Mouse (Mus musculus): ENCODE measurements around the gene Mx1. TPM values are rescaled to one million over a fixed set of nuclear protein-coding genes. Genes with fewer than 3 reads are reported as not detected.

Mx1 gene
- total and polyA plus RNA-seq, 3 experiments, result 0.72 to 8.6 (median 7.8) TPM

DNA sequence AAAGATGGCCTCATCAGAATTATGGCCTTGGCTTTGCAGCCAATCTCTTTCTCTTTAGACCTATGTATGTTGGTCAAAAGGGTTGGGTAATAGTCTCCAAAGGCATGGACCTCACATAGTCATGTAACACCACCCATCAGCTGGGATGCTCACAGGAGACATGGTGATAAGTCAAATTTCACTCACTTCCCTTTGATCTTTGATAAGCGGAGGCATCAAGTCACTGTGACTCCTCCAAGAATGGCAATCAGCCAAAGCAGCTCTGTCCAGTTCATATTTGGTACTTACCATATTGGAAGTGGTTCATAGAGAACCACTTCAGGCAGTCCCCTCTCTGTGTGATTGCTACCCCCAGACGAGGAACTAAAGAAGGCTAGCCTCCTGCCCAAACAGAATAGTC is 12.0 kb upstream of the Mx1 start:
- Histone ChIP-seq H3K9me3 (replicated peaks; ENCODE audit: low read length) (no peaks in the 10 kb centered on the region), H3K4me2 (ENCODE audit: insufficient read depth, low read depth, poor library complexity, severe bottlenecking) (no peak overlapping the region), H3K4me1 (ENCODE audit: control insufficient read depth in 1 of 2, insufficient read depth in 2 of 2) (peaks cover 10 to 31% of the 10 kb centered on the region in 2 experiments; a peak in 3 of 4 replicates), H3K27me3 (replicated peaks) (no peaks in the 10 kb centered on the region), H3K79me2 (replicated peaks; ENCODE audit: control insufficient read depth, extremely low read depth, insufficient read depth, poor library complexity, severe bottlenecking) (no peaks in the 10 kb centered on the region), H3K36me3 (replicated peaks in 1 of 2; ENCODE audit: control insufficient read depth in 1 of 2, insufficient read depth in 1 of 2, low read length in 1 of 2) (no peaks in the 10 kb centered on the region), H3K9ac (ENCODE audit: insufficient read depth, low read depth) (no peak overlapping the region), H3K4me3 (replicated peaks in 1 of 3; ENCODE audit: low read depth in 2 of 3, low read length in 2 of 3, poor library complexity in 1 of 3) (no peak overlapping the region), H3K27ac (ENCODE audit: insufficient read depth, low read depth) (no peak overlapping the region)
- dilution Hi-C loops (cut with MboI; ENCODE audit: extremely low pct_ligation_motif_present, extremely low pct_unique_long_range_greater_than_20kb, low sequenced_read_pairs) (no loop called here), in situ Hi-C loops (cut with MboI; ENCODE audit: low pct_ligation_motif_present, low pct_unique_long_range_greater_than_20kb, low sequenced_read_pairs) (no loop called here)
- TF ChIP-seq IRF4 (IDR thresholded peaks at IDR 0.05; ENCODE audit: low read depth, low read length), result no peak
- TF ChIP-seq USF2 (conservative IDR thresholded peaks at IDR 0.05; ENCODE audit: low read depth, low read length), result no peak
- TF ChIP-seq TCF12 (IDR thresholded peaks at IDR 0.05; ENCODE audit: low read depth, low read length), result no peak
- no peak for TF ChIP-seq TBP (conservative IDR thresholded peaks at IDR 0.05; ENCODE audit: low read depth, low read length)
- no peak for TF ChIP-seq POLR2AphosphoS2 (IDR thresholded peaks at IDR 0.05; ENCODE audit: low read depth, low read length)
- no peak for TF ChIP-seq NRF1 (IDR thresholded peaks at IDR 0.05; ENCODE audit: low read depth, low read length)
- TF ChIP-seq MAZ (IDR thresholded peaks at IDR 0.05; ENCODE audit: low read depth, low read length), result no peak
- TF ChIP-seq SMC3 (IDR thresholded peaks at IDR 0.05; ENCODE audit: low read depth, low read length), result no peak
- no peak for TF ChIP-seq UBTF (IDR thresholded peaks at IDR 0.05; ENCODE audit: low read depth, low read length)
- no peak for TF ChIP-seq PAX5 (IDR thresholded peaks at IDR 0.05; ENCODE audit: low read length)
- TF ChIP-seq HCFC1 (IDR thresholded peaks at IDR 0.05; ENCODE audit: low read depth, low read length), result no peak
- no peak for TF ChIP-seq EP300 (IDR thresholded peaks at IDR 0.05; ENCODE audit: low read length)
- TF ChIP-seq E2F4 (IDR thresholded peaks at IDR 0.05; ENCODE audit: insufficient replicate concordance, low read depth, low read length), result no peak
- no peak for TF ChIP-seq JUND (conservative IDR thresholded peaks at IDR 0.05; ENCODE audit: low read depth, low read length)
- no peak for TF ChIP-seq ZKSCAN1 (IDR thresholded peaks at IDR 0.05; ENCODE audit: borderline replicate concordance, low read depth, low read length)
- no peak for DNase-seq (ENCODE audit: extremely low read depth)

DNA sequence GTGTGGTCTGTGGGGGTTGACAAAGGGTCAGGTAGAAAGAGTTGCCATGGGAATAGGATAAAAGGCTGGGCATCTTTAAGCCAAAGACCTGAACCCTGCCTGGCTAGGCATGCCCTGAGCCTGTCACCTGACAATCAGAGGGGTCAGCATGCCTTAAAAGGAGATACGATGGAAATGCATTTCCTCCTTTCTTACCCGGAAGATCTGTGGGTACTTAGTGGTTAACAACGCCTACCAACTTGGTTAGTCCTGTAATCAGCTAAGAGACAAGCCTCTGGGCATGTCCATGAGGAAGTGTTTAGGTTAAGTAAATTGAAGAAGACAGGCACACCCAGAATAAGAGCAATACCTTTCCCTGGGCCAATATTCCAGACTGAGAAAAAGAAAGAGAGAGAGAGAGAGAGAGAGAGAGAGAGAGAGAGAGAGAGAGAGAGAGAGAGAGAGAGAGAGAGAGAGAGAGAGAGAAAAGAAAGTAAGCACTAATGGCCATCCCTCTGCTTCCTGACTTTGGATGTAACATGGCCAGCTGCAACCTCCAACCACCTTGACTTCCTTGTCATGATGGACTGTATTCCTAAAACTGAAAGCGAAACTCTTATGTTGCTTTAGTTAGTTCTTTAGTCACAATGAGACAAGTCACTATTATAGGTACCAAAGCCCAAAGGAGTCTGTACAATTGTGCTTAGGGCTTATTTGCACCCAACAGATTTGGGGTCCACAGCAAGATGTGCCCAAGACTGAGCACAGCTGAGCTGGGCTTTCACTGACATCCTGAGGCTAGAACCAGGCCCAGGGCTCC is 5.5 kb upstream of the Mx1 start:
- Histone ChIP-seq H3K4me2 (ENCODE audit: insufficient read depth, low read depth, poor library complexity, severe bottlenecking) (no peak overlapping the region; the same call in 1 of the 2 replicates), H3K27ac (ENCODE audit: insufficient read depth, low read depth) (no peak overlapping the region), H3K4me3 (replicated peaks in 1 of 3; ENCODE audit: low read depth in 2 of 3, low read length in 2 of 3, poor library complexity in 1 of 3) (no peak overlapping the region), H3K27me3 (replicated peaks) (no peaks in the 10 kb centered on the region), H3K79me2 (replicated peaks; ENCODE audit: control insufficient read depth, extremely low read depth, insufficient read depth, poor library complexity, severe bottlenecking) (no peaks in the 10 kb centered on the region), H3K9ac (ENCODE audit: insufficient read depth, low read depth) (no peak overlapping the region), H3K4me1 (ENCODE audit: control insufficient read depth in 1 of 2, insufficient read depth in 2 of 2) (peaks cover 28 to 62% of the 10 kb centered on the region in 2 experiments), H3K36me3 (replicated peaks in 1 of 2; ENCODE audit: control insufficient read depth in 1 of 2, insufficient read depth in 1 of 2, low read length in 1 of 2) (no peaks in the 10 kb centered on the region), H3K9me3 (replicated peaks; ENCODE audit: low read length) (no peaks in the 10 kb centered on the region)
- in situ Hi-C loops (cut with MboI; ENCODE audit: low pct_ligation_motif_present, low pct_unique_long_range_greater_than_20kb, low sequenced_read_pairs), result no loop called here
- DNase-seq (ENCODE audit: extremely low read depth), result peak; percentile 62
- dilution Hi-C loops (cut with MboI; ENCODE audit: extremely low pct_ligation_motif_present, extremely low pct_unique_long_range_greater_than_20kb, low sequenced_read_pairs), result no loop called here
- TF ChIP-seq JUN (IDR thresholded peaks at IDR 0.05; ENCODE audit: insufficient read depth, low read depth, low read length) (peak; percentile 66), UBTF (IDR thresholded peaks at IDR 0.05; ENCODE audit: low read depth, low read length) (no peak), MEF2A (IDR thresholded peaks at IDR 0.05; ENCODE audit: borderline replicate concordance, low read depth, low read length) (peak; percentile 86; the same call in 1 of the 2 replicates), TCF12 (IDR thresholded peaks at IDR 0.05; ENCODE audit: low read depth, low read length) (peak; percentile 37), RCOR1 (conservative IDR thresholded peaks at IDR 0.05; ENCODE audit: low read depth, low read length) (0 out of 2 replicates have a peak, but pooled peaks have one; percentile 4), MAFK (IDR thresholded peaks at IDR 0.05; ENCODE audit: insufficient replicate concordance, low read length) (no peak), ELF1 (IDR thresholded peaks at IDR 0.05; ENCODE audit: low read depth, low read length) (peak; percentile 53), BHLHE40 (IDR thresholded peaks at IDR 0.05; ENCODE audit: low read depth, low read length) (peak; percentile 45; the same call in 1 of the 2 replicates), IRF4 (IDR thresholded peaks at IDR 0.05; ENCODE audit: low read depth, low read length) (peak; percentile 80), ETS1 (conservative IDR thresholded peaks at IDR 0.05; ENCODE audit: low read depth, low read length) (peak; percentile 48; the same call in 1 of the 2 replicates), ZKSCAN1 (IDR thresholded peaks at IDR 0.05; ENCODE audit: borderline replicate concordance, low read depth, low read length) (no peak), USF1 (IDR thresholded peaks at IDR 0.05; ENCODE audit: low read depth, low read length) (peak; percentile 16; the same call in 1 of the 2 replicates), EP300 (IDR thresholded peaks at IDR 0.05; ENCODE audit: low read length) (peak; percentile 58)
